Mouse (Mus musculus) ES-Bruce4 (cell line): ENCODE results near the gene Ncbp2.

Source experiments
- CTCF ChIP-seq: IDR thresholded peaks from one replicate; pipeline ENCODE4 v1.8.1; 2011; ENCODE audit warnings: low read depth, low read length
- POLR2A ChIP-seq: IDR thresholded peaks from one replicate; pipeline ENCODE4 v1.8.1; 2011; ENCODE audit warnings: low read length; ENCODE audit not compliant: insufficient read depth

GRCm38 (mm10) chr16:32010330-32010729 is 62.0 kb downstream of the Ncbp2 start:
- no peak for TF ChIP-seq CTCF
- no peak for TF ChIP-seq POLR2A
